Mouse (Mus musculus): ENCODE data around the gene Afap1. TPM values are rescaled to one million over a fixed set of nuclear protein-coding genes. Genes with fewer than 3 reads are reported as not detected.

Gene Afap1
- total and polyA plus RNA-seq, 2 experiments from 2014 or later = 43.6 to 89.4 TPM

DNA sequence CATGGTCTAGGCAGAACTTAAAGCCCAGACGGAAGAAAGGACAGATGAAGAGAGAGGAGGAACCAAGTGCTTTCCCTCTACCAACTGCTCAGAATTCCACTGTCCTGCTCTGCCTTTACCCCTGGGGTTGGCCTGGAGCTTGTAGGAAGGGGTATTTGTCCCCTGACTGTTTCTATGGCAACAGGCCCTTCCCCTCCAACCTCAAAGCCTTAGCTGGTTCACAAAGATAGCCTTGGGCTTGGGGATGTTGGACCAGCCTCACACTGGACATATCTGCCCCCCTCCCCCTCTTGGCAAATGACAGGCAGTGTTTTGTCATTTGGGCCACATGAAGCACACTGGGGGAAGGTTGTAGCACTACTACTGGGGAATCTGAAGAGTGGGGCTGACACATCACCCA is 129.2 kb downstream of the Afap1 start:
- ATAC-seq = no peak
- Histone ChIP-seq H3K27ac (no peak overlapping the region), H3K4me3 (ENCODE audit: low read length) (no peak overlapping the region), H3K4me1 (ENCODE audit: insufficient read depth, low read length) (no peaks in the 10 kb centered on the region), H3K9me3 (ENCODE audit: low read length) (no peaks in the 10 kb centered on the region), H3K4me2 (ENCODE audit: low read depth, low read length) (no peak overlapping the region), H3K27me3 (ENCODE audit: insufficient read depth, low read length) (no peaks in the 10 kb centered on the region), H3K36me3 (ENCODE audit: insufficient read depth, low read length) (0 out of 2 replicates have a peak, but pooled peaks cover 6% of the 10 kb centered on the region), H3K9ac (replicated peaks; ENCODE audit: low read length) (no peak overlapping the region)
- WGBS = 75% methylated on average over 1 of the region's 1 CpGs
- no peak for DNase-seq (ENCODE audit: low spot score)
- no peak for TF ChIP-seq CTCF (IDR thresholded peaks at IDR 0.05; ENCODE audit: low read depth)

- Histone ChIP-seq H3K9me3 (ENCODE audit: low read length) (no peaks in the 10 kb centered on the region), H3K27me3 (ENCODE audit: insufficient read depth, low read length) (no peaks in the 10 kb centered on the region), H3K4me3 (ENCODE audit: low read length) (no peak overlapping the region), H3K4me1 (ENCODE audit: insufficient read depth, low read length) (no peaks in the 10 kb centered on the region), H3K27ac (no peak overlapping the region), H3K36me3 (ENCODE audit: insufficient read depth, low read length) (no peaks in the 10 kb centered on the region), H3K4me2 (ENCODE audit: low read depth, low read length) (no peak overlapping the region), H3K9ac (replicated peaks; ENCODE audit: low read length) (no peak overlapping the region)
- TF ChIP-seq CTCF (IDR thresholded peaks at IDR 0.05; ENCODE audit: low read depth) = no peak
- DNase-seq (ENCODE audit: low spot score) (no peak), ATAC-seq (0 out of 2 replicates have a peak, but pooled peaks have one; percentile 11)
- WGBS = 64% methylated on average over 9 of the region's 9 CpGs
Observed at GRCm38 (mm10) chr5:36024003-36024685, 131.0 kb downstream of the Afap1 start.

- no peak for DNase-seq (ENCODE audit: low spot score)
- no peaks in the 10 kb centered on the region for H3K4me1 ChIP-seq (ENCODE audit: insufficient read depth, low read length)
- ATAC-seq = no peak
- no peak overlapping the region for H3K4me3 ChIP-seq (ENCODE audit: low read length)
- no peak overlapping the region for H3K27ac ChIP-seq
- no peak overlapping the region for H3K4me2 ChIP-seq (ENCODE audit: low read depth, low read length)
- H3K36me3 ChIP-seq (ENCODE audit: insufficient read depth, low read length) = no peaks in the 10 kb centered on the region
- TF ChIP-seq CTCF (IDR thresholded peaks at IDR 0.05; ENCODE audit: low read depth) = no peak
- 70% methylated on average over 4 of the region's 4 CpGs for WGBS
- no peak overlapping the region for H3K9ac ChIP-seq (replicated peaks; ENCODE audit: low read length)
- no peaks in the 10 kb centered on the region for H3K9me3 ChIP-seq (ENCODE audit: low read length)
- no peaks in the 10 kb centered on the region for H3K27me3 ChIP-seq (ENCODE audit: insufficient read depth, low read length)
Observed at GRCm38 (mm10) chr5:36025076-36025475, 132.0 kb downstream of the Afap1 start.

GRCm38 (mm10) chr5:36033531-36034426 is 140.7 kb downstream of the Afap1 start:
- H3K9me3 ChIP-seq (ENCODE audit: low read length) = no peaks in the 10 kb centered on the region
- H3K4me1 ChIP-seq (ENCODE audit: insufficient read depth, low read length) = no peaks in the 10 kb centered on the region
- H3K4me3 ChIP-seq (ENCODE audit: low read length) = no peak overlapping the region
- ATAC-seq (peak; percentile 75), DNase-seq (ENCODE audit: low spot score) (peak; percentile 92)
- H3K4me2 ChIP-seq (ENCODE audit: low read depth, low read length) = no peak overlapping the region
- peak; percentile 92 for TF ChIP-seq CTCF (IDR thresholded peaks at IDR 0.05; ENCODE audit: low read depth)
- H3K9ac ChIP-seq (replicated peaks; ENCODE audit: low read length) = no peak overlapping the region
- 39% methylated on average over 8 of the region's 8 CpGs for WGBS
- peaks cover 4% of the 10 kb centered on the region; the same call in 1 of the 2 replicates for H3K36me3 ChIP-seq (ENCODE audit: insufficient read depth, low read length)
- H3K27ac ChIP-seq = no peak overlapping the region
- no peaks in the 10 kb centered on the region for H3K27me3 ChIP-seq (ENCODE audit: insufficient read depth, low read length)

GRCm38 (mm10) chr5:36039596-36039995 is 146.5 kb downstream of the Afap1 start:
- Histone ChIP-seq H3K4me3 (ENCODE audit: low read length) (no peak overlapping the region), H3K36me3 (ENCODE audit: insufficient read depth, low read length) (peaks cover 4% of the 10 kb centered on the region; the same call in 1 of the 2 replicates), H3K27me3 (ENCODE audit: insufficient read depth, low read length) (no peaks in the 10 kb centered on the region), H3K9me3 (ENCODE audit: low read length) (no peaks in the 10 kb centered on the region), H3K27ac (no peak overlapping the region), H3K9ac (replicated peaks; ENCODE audit: low read length) (no peak overlapping the region), H3K4me2 (ENCODE audit: low read depth, low read length) (no peak overlapping the region), H3K4me1 (ENCODE audit: insufficient read depth, low read length) (peaks cover 7% of the 10 kb centered on the region; the same call in 1 of the 2 replicates)
- ATAC-seq = no peak
- no peak for TF ChIP-seq CTCF (IDR thresholded peaks at IDR 0.05; ENCODE audit: low read depth)
- no peak for DNase-seq (ENCODE audit: low spot score)
- 71% methylated on average over 5 of the region's 5 CpGs for WGBS

DNA sequence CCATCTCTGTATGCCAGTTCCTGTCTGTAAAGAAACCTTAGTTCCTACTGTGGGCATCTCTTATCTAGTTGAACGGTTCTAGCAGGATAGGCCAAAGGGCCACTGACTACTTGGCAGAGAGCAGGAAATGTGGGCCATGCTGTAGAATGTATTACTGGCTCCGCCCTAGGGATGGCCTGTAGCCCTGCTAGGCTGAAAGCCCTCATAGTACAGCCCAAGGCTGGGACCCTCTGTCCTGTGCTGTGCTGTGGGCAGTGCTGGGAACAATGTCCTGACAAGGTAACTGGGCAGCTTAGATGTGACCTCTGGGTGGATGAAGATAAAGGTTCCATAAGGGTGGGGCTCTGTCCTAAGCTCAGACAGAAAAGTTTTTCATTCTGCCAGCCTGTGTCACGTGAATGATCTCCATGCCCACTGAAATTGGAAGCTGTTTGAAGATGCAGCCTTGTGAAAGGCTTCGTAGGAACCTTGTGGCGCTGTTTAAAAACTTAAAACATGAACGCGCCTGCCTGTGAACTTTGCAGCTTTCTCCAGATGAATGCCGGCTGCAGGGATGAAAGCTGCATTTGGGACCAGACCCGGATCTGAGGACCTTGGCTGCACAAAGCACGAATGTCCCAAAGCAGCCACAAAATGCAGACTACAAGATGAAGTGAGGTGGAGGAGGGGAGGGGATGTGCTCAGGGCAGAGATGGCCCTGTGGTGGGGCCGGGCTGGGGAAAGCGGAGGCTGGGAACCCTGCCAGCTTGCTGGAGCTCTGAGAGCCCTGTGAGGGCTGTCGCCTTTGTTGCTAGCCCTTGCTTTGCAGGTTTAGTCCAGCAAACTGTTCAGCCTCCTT is 147.5 kb downstream of the Afap1 start:
- H3K4me3 ChIP-seq (ENCODE audit: low read length) = no peak overlapping the region
- peaks cover 4% of the 10 kb centered on the region; the same call in 1 of the 2 replicates for H3K36me3 ChIP-seq (ENCODE audit: insufficient read depth, low read length)
- peaks cover 7% of the 10 kb centered on the region; the same call in 1 of the 2 replicates for H3K4me1 ChIP-seq (ENCODE audit: insufficient read depth, low read length)
- ATAC-seq (peak; percentile 86), DNase-seq (ENCODE audit: low spot score) (peak; percentile 86)
- 41% methylated on average over 13 of the region's 13 CpGs for WGBS
- TF ChIP-seq CTCF (IDR thresholded peaks at IDR 0.05; ENCODE audit: low read depth) = no peak
- no peaks in the 10 kb centered on the region for H3K27me3 ChIP-seq (ENCODE audit: insufficient read depth, low read length)
- H3K27ac ChIP-seq = peak overlapping the region; percentile 56; the same call in 1 of the 2 replicates
- H3K9ac ChIP-seq (replicated peaks; ENCODE audit: low read length) = 0 out of 2 replicates have a peak overlapping the region, but pooled peaks have one; percentile 13
- no peaks in the 10 kb centered on the region for H3K9me3 ChIP-seq (ENCODE audit: low read length)
- H3K4me2 ChIP-seq (ENCODE audit: low read depth, low read length) = no peak overlapping the region

Measured in hindbrain, postnatal 0 days (tissue).